Mouse (Mus musculus) kidney, embryonic 15.5 days (tissue): ENCODE measurements around the gene Prkn. TPM values are rescaled to one million over a fixed set of nuclear protein-coding genes. Genes with fewer than 3 reads are reported as not detected.
A peak's percentile ranks its signal among the peaks of the same experiment; 100 is the strongest.

Source experiments
- ATAC-seq: fragments of 200-750 bp; cut with Nextera tagmentation; replicated peaks from 2 replicates; pipeline ENCODE4 v1.8.0; 2017; ENCODE audit warnings: moderate TSS enrichment; ENCODE audit not compliant: low FRiP score
- H3K27ac ChIP-seq: fragments of 300-500 bp; sonication (generic); 2 replicates; pipeline ENCODE4 v1.5.1; 2015; ENCODE audit warnings: mild to moderate bottlenecking, inconsistent platforms
- H3K27me3 ChIP-seq: fragments of 300-500 bp; sonication (generic); 2 replicates; pipeline ENCODE4 v1.6.1; 2015; ENCODE audit warnings: inconsistent platforms
- H3K36me3 ChIP-seq: fragments of 300-500 bp; sonication (generic); 2 replicates; pipeline ENCODE4 v1.6.1; 2015; ENCODE audit warnings: inconsistent platforms
- H3K4me1 ChIP-seq: fragments of 300-500 bp; sonication (generic); 2 replicates; pipeline ENCODE4 v1.6.1; 2015; ENCODE audit warnings: inconsistent platforms
- H3K4me2 ChIP-seq: fragments of 300-500 bp; sonication (generic); 2 replicates; pipeline ENCODE4 v1.6.1; 2015; ENCODE audit warnings: moderate library complexity, mild to moderate bottlenecking, inconsistent platforms
- H3K4me3 ChIP-seq: fragments of 300-500 bp; sonication (generic); replicated peaks from 2 replicates; pipeline ENCODE4 v1.5.1; 2015; ENCODE audit warnings: mild to moderate bottlenecking, inconsistent platforms
- H3K9ac ChIP-seq: fragments of 300-500 bp; sonication (generic); 2 replicates; pipeline ENCODE4 v1.6.1; 2015; ENCODE audit warnings: mild to moderate bottlenecking, inconsistent platforms
- H3K9me3 ChIP-seq: fragments of 300-500 bp; sonication (generic); replicated peaks from 2 replicates; pipeline ENCODE4 v1.6.1; 2016; ENCODE audit warnings: inconsistent platforms
- WGBS: fragments of 180-500 bp; shearing (Covaris S2); methylation state at CpG from one replicate; pipeline ENCODE4 v1.1.7; 2015; ENCODE audit warnings: mixed read lengths; 5-methylcytosine and 5-hydroxymethylcytosine counted together
- polyA plus RNA-seq: library from polyadenylated mRNA; unstranded; fragments of >200 nt; fragmentation: Nextera tagmentation; extraction: Ambion mirVana; gene quantifications from 2 replicates; pipeline ENCODE4 v1.2.1, GENCODE M21; 2015

Prkn gene
- polyA plus RNA-seq, 1 experiment from 2014 or later = 1.5 TPM

DNA sequence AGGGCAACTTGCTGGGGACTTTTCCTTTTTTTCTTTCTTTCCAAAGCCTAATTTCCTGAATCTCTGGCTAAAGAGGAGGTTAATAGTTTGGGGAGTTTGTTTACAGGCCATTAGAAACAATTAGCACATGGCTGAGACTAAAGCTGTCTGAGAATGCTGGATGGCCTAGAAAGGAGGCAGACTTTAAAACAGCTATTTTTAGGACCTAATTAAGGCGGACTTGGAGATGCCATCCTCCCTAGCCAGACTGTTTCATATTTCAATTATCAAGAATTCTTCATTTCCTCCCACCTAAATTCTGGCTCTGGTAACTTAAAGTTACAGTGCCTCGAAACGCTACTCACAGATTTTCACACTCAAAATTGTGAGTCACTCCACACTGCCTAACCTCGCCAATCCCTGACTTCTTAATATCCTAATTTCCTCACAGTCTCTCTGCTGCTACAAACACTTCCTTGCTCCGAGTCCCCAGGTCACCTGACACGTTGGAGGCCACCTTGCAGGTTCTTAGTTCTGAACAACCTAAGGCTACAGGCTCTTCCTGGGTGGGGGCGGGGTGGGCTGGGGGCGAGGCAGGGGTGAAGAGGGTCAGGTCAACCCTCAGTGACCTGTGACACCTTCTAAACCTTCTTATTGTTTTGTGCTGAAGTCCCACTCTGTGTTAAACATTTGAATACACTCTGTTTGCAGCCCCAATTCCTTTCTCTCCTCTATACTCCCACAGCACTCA is 674.0 kb downstream of the Prkn start:
- Histone ChIP-seq H3K27me3 (no peaks in the 10 kb centered on the region), H3K4me2 (no peak overlapping the region), H3K36me3 (no peaks in the 10 kb centered on the region), H3K9me3 (no peaks in the 10 kb centered on the region), H3K9ac (no peak overlapping the region), H3K27ac (no peak overlapping the region), H3K4me1 (peaks cover 8% of the 10 kb centered on the region), H3K4me3 (no peak overlapping the region)
- peak; percentile 54; the same call in 1 of the 2 replicates for ATAC-seq
- 13% methylated on average over 8 of the region's 8 CpGs for WGBS

DNA sequence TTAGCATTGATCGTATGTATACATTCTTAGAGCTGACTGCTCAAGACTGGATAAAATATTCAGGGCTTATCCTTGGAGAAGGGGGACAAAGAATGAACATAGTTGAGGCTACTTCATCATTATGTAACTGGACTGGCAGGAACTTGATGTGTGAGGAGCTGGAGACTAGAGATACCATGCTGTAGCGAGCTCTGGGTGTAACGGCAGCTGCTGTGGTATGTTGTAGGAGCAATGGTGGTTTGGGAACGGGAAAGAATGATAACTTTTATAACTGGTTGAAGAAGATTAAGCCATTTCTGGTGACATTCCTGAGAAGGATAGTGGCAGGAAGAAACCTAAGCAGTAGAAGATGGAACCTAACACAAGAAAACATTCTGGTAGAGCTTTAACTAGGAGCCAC is 675.4 kb downstream of the Prkn start:
- Histone ChIP-seq H3K4me1 (peaks cover 8% of the 10 kb centered on the region), H3K9ac (no peak overlapping the region), H3K27ac (no peak overlapping the region), H3K27me3 (no peaks in the 10 kb centered on the region), H3K4me3 (no peak overlapping the region), H3K4me2 (no peak overlapping the region), H3K9me3 (no peaks in the 10 kb centered on the region), H3K36me3 (no peaks in the 10 kb centered on the region)
- WGBS = 94% methylated on average over 4 of the region's 4 CpGs
- no peak for ATAC-seq

DNA sequence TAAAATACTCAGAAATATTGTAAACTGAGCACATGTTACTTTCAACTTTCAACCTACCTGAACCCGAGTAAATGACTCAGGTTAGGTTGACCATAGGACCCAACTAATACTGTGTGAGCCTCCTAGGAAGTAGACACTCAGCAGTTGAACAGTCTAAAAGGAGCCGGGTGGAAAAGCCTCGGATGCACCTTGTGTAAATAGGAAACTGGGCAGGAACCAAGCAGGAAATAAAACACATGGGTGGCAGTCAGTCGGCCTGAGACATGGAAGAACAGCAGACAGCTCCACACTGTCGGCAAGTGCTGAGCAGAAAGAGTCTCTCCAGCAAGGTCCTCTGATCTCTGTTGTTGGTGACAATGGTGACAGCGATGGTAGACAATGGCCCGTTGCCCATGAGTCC is 676.0 kb downstream of the Prkn start:
- WGBS = 76% methylated on average over 7 of the region's 7 CpGs
- Histone ChIP-seq H3K9me3 (no peaks in the 10 kb centered on the region), H3K27ac (no peak overlapping the region), H3K9ac (no peak overlapping the region), H3K27me3 (no peaks in the 10 kb centered on the region), H3K36me3 (no peaks in the 10 kb centered on the region), H3K4me2 (no peak overlapping the region), H3K4me3 (no peak overlapping the region), H3K4me1 (peaks cover 8% of the 10 kb centered on the region)
- ATAC-seq = no peak

- no peak overlapping the region for H3K27ac ChIP-seq
- no peaks in the 10 kb centered on the region for H3K36me3 ChIP-seq
- H3K4me2 ChIP-seq = no peak overlapping the region
- WGBS = 45% methylated on average over 3 of the region's 3 CpGs
- H3K4me1 ChIP-seq = no peaks in the 10 kb centered on the region
- H3K9me3 ChIP-seq = no peaks in the 10 kb centered on the region
- H3K9ac ChIP-seq = no peak overlapping the region
- no peak overlapping the region for H3K4me3 ChIP-seq
- H3K27me3 ChIP-seq = no peaks in the 10 kb centered on the region
- no peak for ATAC-seq
Observed at GRCm38 (mm10) chr17:11532066-11532465, 691.9 kb downstream of the Prkn start.

DNA sequence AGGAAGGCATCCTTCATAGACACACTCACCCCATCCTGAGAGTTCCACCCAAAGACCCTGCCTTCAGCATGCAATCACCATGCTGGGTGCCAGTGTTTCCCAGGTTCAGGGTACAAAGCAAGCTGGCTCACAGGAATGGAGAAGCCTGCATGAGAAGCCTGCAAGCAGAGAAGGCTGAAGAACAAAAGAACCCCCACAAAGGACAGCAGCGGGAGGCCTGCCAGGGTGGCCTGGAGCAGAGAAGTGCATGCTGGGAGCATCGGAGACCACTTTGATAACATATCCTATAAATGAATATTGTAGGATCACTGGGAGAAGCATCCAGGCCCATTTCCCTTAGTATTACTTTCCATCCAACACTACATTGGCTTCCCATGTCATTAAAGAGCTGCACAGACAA is 692.6 kb downstream of the Prkn start:
- 80% methylated on average over 2 of the region's 2 CpGs for WGBS
- Histone ChIP-seq H3K27ac (no peak overlapping the region), H3K27me3 (no peaks in the 10 kb centered on the region), H3K9me3 (no peaks in the 10 kb centered on the region), H3K4me2 (no peak overlapping the region), H3K36me3 (no peaks in the 10 kb centered on the region), H3K9ac (no peak overlapping the region), H3K4me3 (no peak overlapping the region), H3K4me1 (no peaks in the 10 kb centered on the region)
- no peak for ATAC-seq

DNA sequence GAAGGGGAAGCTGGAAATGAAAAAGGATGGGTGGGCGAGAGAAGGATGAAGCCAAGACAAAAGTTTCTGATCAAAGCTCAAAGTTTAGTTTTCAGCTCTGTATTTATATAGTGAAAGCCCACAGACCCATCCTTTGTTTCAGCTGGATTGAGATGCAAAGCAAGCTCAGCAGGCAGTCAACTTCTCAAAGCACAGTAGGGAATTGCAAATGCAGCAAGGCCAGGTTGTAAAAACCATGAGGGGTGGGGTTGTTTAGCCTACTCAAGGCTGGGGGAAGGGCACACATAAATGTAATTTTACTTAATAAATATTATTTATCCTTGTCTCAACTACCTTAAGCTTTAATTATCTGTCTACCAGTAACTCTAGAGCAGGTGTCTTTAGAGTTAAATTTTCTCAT is 693.7 kb downstream of the Prkn start:
- no peaks in the 10 kb centered on the region for H3K27me3 ChIP-seq
- no peaks in the 10 kb centered on the region for H3K36me3 ChIP-seq
- no peak overlapping the region for H3K27ac ChIP-seq
- H3K9me3 ChIP-seq = no peaks in the 10 kb centered on the region
- H3K4me3 ChIP-seq = no peak overlapping the region
- no peak for ATAC-seq
- 81% methylated on average over 1 of the region's 1 CpGs for WGBS
- no peak overlapping the region for H3K9ac ChIP-seq
- H3K4me2 ChIP-seq = no peak overlapping the region
- H3K4me1 ChIP-seq = no peaks in the 10 kb centered on the region

DNA sequence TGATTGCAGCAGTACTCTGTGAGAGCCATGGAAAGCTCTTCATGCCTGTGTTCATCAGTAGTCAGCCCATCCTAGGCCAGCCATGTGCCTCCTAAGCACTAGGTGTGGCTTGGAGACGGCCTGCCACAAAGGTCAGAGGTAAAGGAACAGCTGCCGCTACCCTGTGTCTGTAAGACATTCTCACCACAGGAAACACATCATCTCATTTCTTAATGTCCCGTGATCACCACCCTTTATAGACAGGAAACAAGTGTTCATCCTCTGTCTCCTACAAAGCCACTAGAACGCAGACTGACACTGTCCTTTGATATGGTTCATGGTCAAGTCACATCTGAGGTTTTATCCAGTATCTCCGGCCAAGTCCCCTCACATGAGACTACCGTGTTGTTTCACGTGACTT is 698.6 kb downstream of the Prkn start:
- Histone ChIP-seq H3K9ac (no peak overlapping the region), H3K4me2 (no peak overlapping the region), H3K27me3 (no peaks in the 10 kb centered on the region), H3K4me3 (no peak overlapping the region), H3K27ac (no peak overlapping the region), H3K9me3 (no peaks in the 10 kb centered on the region), H3K4me1 (no peaks in the 10 kb centered on the region), H3K36me3 (no peaks in the 10 kb centered on the region)
- ATAC-seq = no peak
- WGBS = 86% methylated on average over 7 of the region's 7 CpGs

- WGBS = 68% methylated on average over 4 of the region's 4 CpGs
- no peak for ATAC-seq
- Histone ChIP-seq H3K4me1 (no peaks in the 10 kb centered on the region), H3K36me3 (no peaks in the 10 kb centered on the region), H3K4me3 (no peak overlapping the region), H3K9ac (no peak overlapping the region), H3K27me3 (no peaks in the 10 kb centered on the region), H3K9me3 (no peaks in the 10 kb centered on the region), H3K4me2 (no peak overlapping the region), H3K27ac (no peak overlapping the region)
Observed at GRCm38 (mm10) chr17:11541928-11542623, 701.9 kb downstream of the Prkn start.

DNA sequence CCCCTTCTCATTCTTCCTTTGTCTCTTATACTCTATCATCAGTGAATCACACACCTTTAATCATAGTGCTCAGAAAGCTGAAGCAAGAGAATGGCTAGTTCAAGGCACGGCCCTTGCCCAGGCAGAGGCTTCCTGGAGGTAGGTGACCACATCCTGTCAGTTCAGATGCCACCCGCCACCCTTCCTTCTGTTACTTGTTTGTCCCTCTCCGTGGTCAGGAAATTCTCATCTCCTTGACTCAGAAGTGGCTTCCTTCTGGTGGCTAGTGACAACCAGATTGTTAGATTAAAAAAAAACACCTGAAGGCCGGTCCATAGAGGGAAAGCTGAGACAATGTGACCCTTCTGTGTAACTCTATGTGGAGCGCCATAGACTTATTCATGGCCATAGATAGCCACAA is 710.4 kb downstream of the Prkn start:
- Histone ChIP-seq H3K27me3 (no peaks in the 10 kb centered on the region), H3K27ac (no peak overlapping the region), H3K36me3 (no peaks in the 10 kb centered on the region), H3K9me3 (no peaks in the 10 kb centered on the region), H3K9ac (no peak overlapping the region), H3K4me2 (no peak overlapping the region), H3K4me3 (no peak overlapping the region), H3K4me1 (no peaks in the 10 kb centered on the region)
- 82% methylated on average over 5 of the region's 5 CpGs for WGBS
- ATAC-seq = no peak

GRCm38 (mm10) chr17:11565681-11566080 is 725.5 kb downstream of the Prkn start:
- no peak overlapping the region for H3K27ac ChIP-seq
- 0 out of 2 replicates have a peak, but pooled peaks cover 2% of the 10 kb centered on the region for H3K4me1 ChIP-seq
- H3K4me2 ChIP-seq = no peak overlapping the region
- H3K9ac ChIP-seq = no peak overlapping the region
- no peak for ATAC-seq
- no peaks in the 10 kb centered on the region for H3K27me3 ChIP-seq
- H3K4me3 ChIP-seq = no peak overlapping the region
- H3K36me3 ChIP-seq = no peaks in the 10 kb centered on the region
- no peaks in the 10 kb centered on the region for H3K9me3 ChIP-seq
- 76% methylated on average over 6 of the region's 6 CpGs for WGBS

- no peak overlapping the region for H3K4me2 ChIP-seq
- H3K27ac ChIP-seq = no peak overlapping the region
- no peak overlapping the region for H3K4me3 ChIP-seq
- H3K9ac ChIP-seq = no peak overlapping the region
- H3K36me3 ChIP-seq = no peaks in the 10 kb centered on the region
- no peak for ATAC-seq
- 0 out of 2 replicates have a peak, but pooled peaks cover 2% of the 10 kb centered on the region for H3K4me1 ChIP-seq
- H3K9me3 ChIP-seq = no peaks in the 10 kb centered on the region
- 45% methylated on average over 8 of the region's 8 CpGs for WGBS
- H3K27me3 ChIP-seq = no peaks in the 10 kb centered on the region
Observed at GRCm38 (mm10) chr17:11570392-11570791, 730.2 kb downstream of the Prkn start.

DNA sequence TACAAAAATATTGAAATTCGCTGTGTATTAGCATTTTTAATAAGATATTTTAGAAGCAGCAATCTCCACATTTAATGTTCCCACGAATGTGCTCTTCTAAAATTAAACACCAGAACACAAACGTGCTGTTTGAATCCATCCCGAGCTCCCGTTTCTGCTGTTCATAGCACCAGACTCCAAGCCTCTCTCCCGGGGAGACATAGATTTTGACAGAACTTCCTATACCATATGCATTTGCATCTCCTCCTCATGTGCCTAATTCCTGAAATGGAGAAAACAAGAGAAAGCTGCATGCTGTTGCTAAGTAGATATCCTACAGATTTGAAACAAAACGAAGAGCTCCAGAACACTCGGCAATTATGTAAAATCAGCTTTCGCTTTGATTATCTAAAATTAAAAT is 733.5 kb downstream of the Prkn start:
- ATAC-seq = no peak
- Histone ChIP-seq H3K4me3 (no peak overlapping the region), H3K27ac (no peak overlapping the region), H3K36me3 (no peaks in the 10 kb centered on the region), H3K9ac (no peak overlapping the region), H3K4me1 (no peaks in the 10 kb centered on the region), H3K27me3 (no peaks in the 10 kb centered on the region), H3K9me3 (no peaks in the 10 kb centered on the region), H3K4me2 (no peak overlapping the region)
- WGBS = 93% methylated on average over 9 of the region's 9 CpGs
